Mouse (Mus musculus): Measurements from ENCODE around the gene Armh3.

- no peak for TF ChIP-seq POLR2A (IDR thresholded peaks at IDR 0.05; ENCODE audit: insufficient read depth, low read depth, low read length)
- peak; percentile 54 for TF ChIP-seq CTCF (IDR thresholded peaks at IDR 0.05)
- no peak for TF ChIP-seq EP300 (IDR thresholded peaks at IDR 0.05; ENCODE audit: insufficient read depth, low read depth, low read length)
Measured at GRCm38 (mm10) chr19:45830679-45831078, 167.6 kb downstream of the Armh3 start.
